Mouse (Mus musculus): ENCODE measurements around the gene Ppp1r26.

Ppp1r26 gene

GRCm38 (mm10) chr2:28496671-28497070, 50.1 kb downstream of the Ppp1r26 start, which contains the start of gene Gbgt1:
Gene Gbgt1, plus strand, starts transcription at chr2:28496891.
- no peak for DNase-seq (ENCODE audit: low read depth, low spot score)

GRCm38 (mm10) chr2:28497561-28497960, 51.0 kb downstream of the Ppp1r26 start:
- no peak for DNase-seq (ENCODE audit: low read depth, low spot score)

GRCm38 (mm10) chr2:28498431-28498830, 51.8 kb downstream of the Ppp1r26 start:
- DNase-seq (ENCODE audit: low read depth, low spot score): no peak

- DNase-seq (ENCODE audit: low read depth, low spot score): no peak
These were observed 56.4 kb downstream of the Ppp1r26 start for GRCm38 (mm10) chr2:28502987-28503386.

GRCm38 (mm10) chr2:28504676-28505075, 58.1 kb downstream of the Ppp1r26 start:
- no peak for DNase-seq (ENCODE audit: low read depth, low spot score)

Data from forelimb bud, embryonic 11.5 days (tissue).